Comparison of ENCODE assay signal across 24 mouse cellular contexts in genomic region chr6:145957427-145957965, GRCm38 (mm10). TPM values are rescaled to one million over a fixed set of nuclear protein-coding genes. Genes with fewer than 3 reads are reported as not detected.
DNase-seq lines count a peak whose midpoint lies in the region; ATAC-seq and TF ChIP-seq lines count a peak whose summit lies in the region.
"Had no signal": no experiment of that assay in that cellular context is flagged by ENCODE, and none has a peak within 500 bp of the region (broad histone marks: within the 10 kb centered on the region; RNA-seq: fewer than 3 reads in every experiment).

No protein-coding gene starts in this region.

- H3K27ac ChIP-seq in heart, embryonic 12.5 days (ENCODE audit: poor library complexity, severe bottlenecking), result peak overlapping the region; percentile 88
- H3K27ac ChIP-seq in midbrain, embryonic 16.5 days (ENCODE audit: low read length), result no peak overlapping the region
- H3K27ac ChIP-seq in midbrain, embryonic 10.5 days (replicated peaks), result no peak overlapping the region; the same call in 1 of the 2 replicates
- H3K27ac ChIP-seq in heart, postnatal 0 days (ENCODE audit: low read depth), result peak overlapping the region; percentile 84
- no peak overlapping the region for H3K27ac ChIP-seq in limb, embryonic 15.5 days
- H3K27ac ChIP-seq: embryonic facial prominence, embryonic 15.5 days; macrophage; midbrain, embryonic 12.5 days had no signal

- 48% methylated on average over 6 of the region's 6 CpGs for WGBS in heart, embryonic 12.5 days
- 75% methylated on average over 6 of the region's 6 CpGs for WGBS in midbrain, embryonic 16.5 days
- 78% methylated on average over 6 of the region's 6 CpGs for WGBS in midbrain, embryonic 10.5 days
- 42% methylated on average over 6 of the region's 6 CpGs for WGBS in heart, postnatal 0 days
- WGBS in limb, embryonic 15.5 days, result 69% methylated on average over 6 of the region's 6 CpGs

- H3K4me1 ChIP-seq in heart, embryonic 12.5 days (replicated peaks), result peaks cover 33% of the 10 kb centered on the region
- H3K4me1 ChIP-seq in midbrain, embryonic 16.5 days (ENCODE audit: control insufficient read depth, insufficient read depth, low read length), result no peaks in the 10 kb centered on the region
- peaks cover 20% of the 10 kb centered on the region for H3K4me1 ChIP-seq in midbrain, embryonic 10.5 days
- H3K4me1 ChIP-seq in heart, postnatal 0 days (ENCODE audit: control insufficient read depth, insufficient read depth), result peaks cover 33% of the 10 kb centered on the region
- H3K4me1 ChIP-seq in limb, embryonic 15.5 days, result peaks cover 12% of the 10 kb centered on the region

- H3K4me3 ChIP-seq in heart, embryonic 12.5 days, result no peak overlapping the region
- H3K4me3 ChIP-seq in midbrain, embryonic 16.5 days (ENCODE audit: low read depth, low read length), result no peak overlapping the region
- H3K4me3 ChIP-seq in midbrain, embryonic 10.5 days, result no peak overlapping the region
- no peak overlapping the region for H3K4me3 ChIP-seq in heart, postnatal 0 days (ENCODE audit: low read depth, low read length)
- H3K4me3 ChIP-seq in limb, embryonic 15.5 days, result no peak overlapping the region
- H3K4me3 ChIP-seq: embryonic facial prominence, embryonic 15.5 days; midbrain, embryonic 12.5 days had no signal

- no peak for TF ChIP-seq CTCF in heart, postnatal 0 days (IDR thresholded peaks at IDR 0.05; ENCODE audit: low read depth)

- no peaks in the 10 kb centered on the region for H3K27me3 ChIP-seq in heart, embryonic 12.5 days (replicated peaks)
- no peaks in the 10 kb centered on the region for H3K27me3 ChIP-seq in midbrain, embryonic 16.5 days (ENCODE audit: control insufficient read depth, insufficient read depth, low read depth, low read length)
- H3K27me3 ChIP-seq in midbrain, embryonic 10.5 days (ENCODE audit: low read depth, poor library complexity, severe bottlenecking), result no peaks in the 10 kb centered on the region
- no peaks in the 10 kb centered on the region for H3K27me3 ChIP-seq in heart, postnatal 0 days (ENCODE audit: control insufficient read depth, insufficient read depth, low read length)
- H3K27me3 ChIP-seq in limb, embryonic 15.5 days, result no peaks in the 10 kb centered on the region
- H3K27me3 ChIP-seq: CH12.LX; embryonic facial prominence, embryonic 15.5 days; midbrain, embryonic 12.5 days; Patski had no signal

- peak overlapping the region; percentile 40; the same call in 1 of the 2 replicates for H3K9ac ChIP-seq in heart, embryonic 12.5 days
- H3K9ac ChIP-seq in midbrain, embryonic 16.5 days (ENCODE audit: low read depth, low read length), result no peak overlapping the region
- no peak overlapping the region for H3K9ac ChIP-seq in heart, postnatal 0 days (replicated peaks; ENCODE audit: low read depth, low read length)
- H3K9ac ChIP-seq in limb, embryonic 15.5 days, result no peak overlapping the region
- H3K9ac ChIP-seq: embryonic facial prominence, embryonic 15.5 days; midbrain, embryonic 12.5 days had no signal

- H3K9me3 ChIP-seq in heart, embryonic 12.5 days (replicated peaks), result no peaks in the 10 kb centered on the region
- H3K9me3 ChIP-seq in midbrain, embryonic 16.5 days (replicated peaks; ENCODE audit: control insufficient read depth, low read length, poor library complexity, severe bottlenecking), result no peaks in the 10 kb centered on the region
- H3K9me3 ChIP-seq in midbrain, embryonic 10.5 days (replicated peaks), result no peaks in the 10 kb centered on the region
- no peaks in the 10 kb centered on the region for H3K9me3 ChIP-seq in heart, postnatal 0 days (replicated peaks; ENCODE audit: control insufficient read depth, low read length)
- H3K9me3 ChIP-seq in limb, embryonic 15.5 days, result no peaks in the 10 kb centered on the region
- H3K9me3 ChIP-seq: embryonic facial prominence, embryonic 15.5 days; midbrain, embryonic 12.5 days had no signal

- H3K36me3 ChIP-seq in heart, embryonic 12.5 days, result peaks cover 17% of the 10 kb centered on the region; the same call in 1 of the 2 replicates
- no peaks in the 10 kb centered on the region for H3K36me3 ChIP-seq in midbrain, embryonic 16.5 days (ENCODE audit: control insufficient read depth, insufficient read depth, low read length)
- H3K36me3 ChIP-seq in midbrain, embryonic 10.5 days, result no peaks in the 10 kb centered on the region
- H3K36me3 ChIP-seq in heart, postnatal 0 days (replicated peaks; ENCODE audit: control insufficient read depth, insufficient read depth, low read length), result peaks cover 14% of the 10 kb centered on the region; the same call in 1 of the 2 replicates
- H3K36me3 ChIP-seq in limb, embryonic 15.5 days, result no peaks in the 10 kb centered on the region
- H3K36me3 ChIP-seq: embryonic facial prominence, embryonic 15.5 days; G1E; midbrain, embryonic 12.5 days had no signal

- TF ChIP-seq EP300 in heart, postnatal 0 days (IDR thresholded peaks at IDR 0.05; ENCODE audit: low read depth), result no peak

- no peak overlapping the region for H3K4me2 ChIP-seq in heart, embryonic 12.5 days
- H3K4me2 ChIP-seq in midbrain, embryonic 16.5 days (ENCODE audit: low read length), result no peak overlapping the region
- H3K4me2 ChIP-seq in heart, postnatal 0 days (ENCODE audit: low read depth, low read length), result no peak overlapping the region
- no peak overlapping the region for H3K4me2 ChIP-seq in limb, embryonic 15.5 days
- H3K4me2 ChIP-seq: embryonic facial prominence, embryonic 15.5 days; midbrain, embryonic 12.5 days had no signal

- no peak for DNase-seq in heart, adult 9 months (ENCODE audit: low spot score in 2 of 2)
- DNase-seq in midbrain, embryonic 10.5 days (ENCODE audit: low spot score), result no peak
- DNase-seq in heart, postnatal 0 days (ENCODE audit: low spot score), result peak; percentile 77
- no peak for DNase-seq in cerebellum, adult 11 months
- DNase-seq: adrenal gland, adult 8-10 months; B cell, adult 2 months; cerebellum, adult 2 months; cerebellum, postnatal 25 days; kidney, postnatal 4 days; right cerebral cortex, postnatal 14 days; thymus, postnatal 14 days had no signal

- ATAC-seq in heart, embryonic 12.5 days (ENCODE audit: insufficient number of reproducible peaks, low FRiP score), result peak; percentile 37; the same call in 1 of the 2 replicates
- ATAC-seq in midbrain, embryonic 16.5 days, result 0 out of 2 replicates have a peak, but pooled peaks have one; percentile 8
- peak; percentile 81 for ATAC-seq in heart, postnatal 0 days (ENCODE audit: insufficient read depth, low read depth)
- ATAC-seq in limb, embryonic 15.5 days (ENCODE audit: insufficient number of reproducible peaks, low FRiP score, low TSS enrichment, low read depth), result peak; percentile 8; the same call in 1 of the 2 replicates
- ATAC-seq in frontal cortex, adult (ENCODE audit: low TSS enrichment), result no peak
- ATAC-seq: forebrain, embryonic 14.5 days; hindbrain, embryonic 16.5 days; intestine, embryonic 16.5 days; Patski had no signal

RNA-seq across cellular contexts. Expression of gene Sspn, which starts 26.1 kb away (rescaled TPM):
- 64.9 and 68.6 TPM in 2 replicates for polyA plus RNA-seq in heart, embryonic 12.5 days (2016; fragmentation: Nextera tagmentation; extraction: Ambion mirVana)
- polyA plus RNA-seq in midbrain, embryonic 16.5 days (2015; fragmentation: Nextera tagmentation; extraction: Ambion mirVana), result 4.4 and 6.2 TPM in 2 replicates
- 1.6 and 3.2 TPM in 2 replicates for polyA plus RNA-seq in midbrain, embryonic 10.5 days (2016; fragmentation: Nextera tagmentation; extraction: Ambion mirVana)
- 64.2 and 74.1 TPM in 2 replicates for total RNA-seq in heart, postnatal 0 days (2014; rRNA removed; ENCODE audit: low replicate concordance)
- 92.0 and 93.6 TPM in 2 replicates for polyA plus RNA-seq in heart, postnatal 0 days (2015; fragmentation: Nextera tagmentation; extraction: Ambion mirVana)
- 20.9 and 28.7 TPM in 2 replicates for polyA plus RNA-seq in limb, embryonic 15.5 days (2015; fragmentation: Nextera tagmentation; extraction: Ambion mirVana)
- polyA plus RNA-seq: G1E had no signal

Comparison
In these comparisons a context has a peak if more than half of its experiments do, and no peak if none do; other contexts are left out.
1. H3K27ac ChIP-seq: peak in heart, embryonic 12.5 days (single experiment) and heart, postnatal 0 days (single experiment); none in midbrain, embryonic 16.5 days (single experiment), midbrain, embryonic 10.5 days (single experiment) and limb, embryonic 15.5 days (single experiment).